Mouse (Mus musculus): ENCODE measurements at regions not wholly inside any gene's neighbourhood (a gene's known extent, or its start where the extent isn't known, plus 50 kb on each side); places are given as distances from the start of the nearest gene placed in this dataset.

- no peak for DNase-seq
Observed at GRCm38 (mm10) chr19:27563592-27563991, 134.0 kb upstream of the Pum3 start.

GRCm38 (mm10) chr19:27558199-27558598 is 128.6 kb upstream of the Pum3 start:
- no peak for DNase-seq

GRCm38 (mm10) chr19:27556697-27557096 is 127.1 kb upstream of the Pum3 start:
- DNase-seq, result no peak

GRCm38 (mm10) chr19:27554841-27555240 is 125.2 kb upstream of the Pum3 start:
- no peak for DNase-seq

GRCm38 (mm10) chr19:27553266-27553665 is 123.6 kb upstream of the Pum3 start:
- no peak for DNase-seq

GRCm38 (mm10) chr19:27537746-27538145 is 108.1 kb upstream of the Pum3 start:
- no peak for DNase-seq

- no peak for DNase-seq
Observed at GRCm38 (mm10) chr19:27537066-27537465, 107.4 kb upstream of the Pum3 start.

GRCm38 (mm10) chr19:27527940-27528558 is 98.4 kb upstream of the Pum3 start:
- DNase-seq, result no peak

GRCm38 (mm10) chr19:27519326-27520061 is 89.9 kb upstream of the Pum3 start:
- DNase-seq, result peak; percentile 7

GRCm38 (mm10) chr19:27514267-27514666 is 84.6 kb upstream of the Pum3 start:
- DNase-seq, result peak; percentile 87

GRCm38 (mm10) chr19:27513535-27513934 is 83.9 kb upstream of the Pum3 start:
- no peak for DNase-seq

GRCm38 (mm10) chr19:27511340-27511739 is 81.7 kb upstream of the Pum3 start:
- DNase-seq, result no peak

- no peak for DNase-seq
Observed at GRCm38 (mm10) chr19:27509956-27510639, 80.5 kb upstream of the Pum3 start.

GRCm38 (mm10) chr19:27498278-27498677 is 68.7 kb upstream of the Pum3 start:
- DNase-seq, result no peak

- DNase-seq, result peak; percentile 16
Observed at GRCm38 (mm10) chr19:27492468-27492867, 62.8 kb upstream of the Pum3 start.

GRCm38 (mm10) chr19:27491873-27492272 is 62.2 kb upstream of the Pum3 start:
- no peak for DNase-seq

GRCm38 (mm10) chr19:27489053-27489452 is 59.4 kb upstream of the Pum3 start:
- DNase-seq, result no peak
